Mouse (Mus musculus) midbrain, embryonic 16.5 days (tissue): ENCODE results near the gene Tmem114. TPM values are rescaled to one million over a fixed set of nuclear protein-coding genes. Genes with fewer than 3 reads are reported as not detected.
A peak's percentile ranks its signal among the peaks of the same experiment; 100 is the strongest.

ENCODE experiments used
- ATAC-seq: fragments of 200-750 bp; cut with Nextera tagmentation; 2 replicates; pipeline ENCODE4 v1.8.0; 2017; ENCODE audit warnings: moderate TSS enrichment
- H3K27ac ChIP-seq: fragments of 300-500 bp; sonication (generic); 2 replicates; pipeline ENCODE4 v1.5.1; 2014; ENCODE audit warnings: mild to moderate bottlenecking, low read length, mixed read lengths
- H3K27me3 ChIP-seq: fragments of 300-500 bp; sonication (generic); 2 replicates; pipeline ENCODE4 v1.6.1; 2014; ENCODE audit warnings: low read depth, low read length, mixed read lengths; ENCODE audit not compliant: control insufficient read depth, insufficient read depth
- H3K36me3 ChIP-seq: fragments of 300-500 bp; sonication (generic); 2 replicates; pipeline ENCODE4 v1.6.1; 2014; ENCODE audit warnings: mild to moderate bottlenecking, low read length, moderate library complexity, mixed read lengths; ENCODE audit not compliant: control insufficient read depth, insufficient read depth
- H3K4me1 ChIP-seq: fragments of 300-500 bp; sonication (generic); 2 replicates; pipeline ENCODE4 v1.6.1; 2014; ENCODE audit warnings: mild to moderate bottlenecking, low read length, mixed read lengths; ENCODE audit not compliant: control insufficient read depth, insufficient read depth
- H3K4me2 ChIP-seq: fragments of 300-500 bp; sonication (generic); 2 replicates; pipeline ENCODE4 v1.6.1; 2014; ENCODE audit warnings: mild to moderate bottlenecking, low read length, mixed read lengths
- H3K4me3 ChIP-seq: fragments of 300-500 bp; sonication (generic); 2 replicates; pipeline ENCODE4 v1.5.1; 2014; ENCODE audit warnings: low read depth, mild to moderate bottlenecking, low read length, moderate library complexity, mixed read lengths
- H3K9ac ChIP-seq: fragments of 300-500 bp; sonication (generic); 2 replicates; pipeline ENCODE4 v1.6.1; 2014; ENCODE audit warnings: low read depth, low read length, mixed read lengths
- H3K9me3 ChIP-seq: fragments of 300-500 bp; sonication (generic); replicated peaks from 2 replicates; pipeline ENCODE4 v1.6.1; 2014; ENCODE audit warnings: mild to moderate bottlenecking, low read length, mixed read lengths; ENCODE audit not compliant: control insufficient read depth, poor library complexity, severe bottlenecking
- WGBS: fragments of 180-500 bp; shearing (Covaris S2); extraction: QIAGEN DNeasy Blood & Tissue Kit; methylation state at CpG from one replicate; pipeline ENCODE4 v1.1.7; 2014; 5-methylcytosine and 5-hydroxymethylcytosine counted together
- polyA plus RNA-seq: library from polyadenylated mRNA; unstranded; fragments of >200 nt; fragmentation: Nextera tagmentation; extraction: Ambion mirVana; gene quantifications from 2 replicates; pipeline ENCODE4 v1.2.1, GENCODE M21; 2015

Tmem114 gene
- polyA plus RNA-seq: 0.48 and 1.1 TPM in 2 replicates

GRCm38 (mm10) chr16:8424971-8425330 lies at the start of gene Tmem114:
Tmem114 (minus strand) TSS chr16:8425136.
- ATAC-seq: no peak
- 1% methylated on average over 16 of the region's 16 CpGs for WGBS
- peak within 1 kb of the TSS; percentile 88 for H3K4me2 ChIP-seq
- H3K36me3 ChIP-seq: no peaks in the 10 kb centered on the region
- H3K27me3 ChIP-seq: peaks cover 33% of the 10 kb centered on the region
- no peak within 1 kb of the TSS for H3K27ac ChIP-seq
- peaks cover 5% of the 10 kb centered on the region; the same call in 1 of the 2 replicates for H3K4me1 ChIP-seq
- peak within 1 kb of the TSS; percentile 58 for H3K9ac ChIP-seq
- no peaks in the 10 kb centered on the region for H3K9me3 ChIP-seq
- peak within 1 kb of the TSS; percentile 46 for H3K4me3 ChIP-seq

- Histone ChIP-seq H3K27me3 (peaks cover 11% of the 10 kb centered on the region; the same call in 1 of the 2 replicates), H3K4me1 (peaks cover 8% of the 10 kb centered on the region), H3K4me2 (peak within 1 kb of the TSS; percentile 72), H3K27ac (peak within 1 kb of the TSS; percentile 84), H3K4me3 (peak within 1 kb of the TSS; percentile 85), H3K9ac (peak within 1 kb of the TSS; percentile 75), H3K9me3 (no peaks in the 10 kb centered on the region), H3K36me3 (0 out of 2 replicates have a peak, but pooled peaks cover 6% of the 10 kb centered on the region)
- under 1% methylated on average over 48 of the region's 48 CpGs for WGBS
- ATAC-seq: peak; percentile 98
These were observed 45.9 kb upstream of the Tmem114 start, which contains the start of gene Mettl22 for GRCm38 (mm10) chr16:8470603-8471481. Mettl22 (plus strand) TSS chr16:8470788.

- no peak overlapping the region; the same call in 1 of the 2 replicates for H3K9ac ChIP-seq
- peak overlapping the region; percentile 85 for H3K4me3 ChIP-seq
- no peak overlapping the region for H3K27ac ChIP-seq
- 84% methylated on average over 2 of the region's 2 CpGs for WGBS
- no peaks in the 10 kb centered on the region for H3K9me3 ChIP-seq
- peak overlapping the region; percentile 72 for H3K4me2 ChIP-seq
- 0 out of 2 replicates have a peak, but pooled peaks cover 6% of the 10 kb centered on the region for H3K36me3 ChIP-seq
- peaks cover 11% of the 10 kb centered on the region; the same call in 1 of the 2 replicates for H3K27me3 ChIP-seq
- ATAC-seq: peak; percentile 77
- H3K4me1 ChIP-seq: peaks cover 8% of the 10 kb centered on the region
These were observed 45.2 kb upstream of the Tmem114 start for GRCm38 (mm10) chr16:8470132-8470531.

GRCm38 (mm10) chr16:8459098-8459497 lies 34.2 kb upstream of the Tmem114 start:
- H3K27me3 ChIP-seq: no peaks in the 10 kb centered on the region
- H3K9me3 ChIP-seq: no peaks in the 10 kb centered on the region
- H3K4me1 ChIP-seq: peaks cover 6% of the 10 kb centered on the region; the same call in 1 of the 2 replicates
- no peak overlapping the region for H3K9ac ChIP-seq
- 33% methylated on average over 6 of the region's 6 CpGs for WGBS
- H3K36me3 ChIP-seq: no peaks in the 10 kb centered on the region
- no peak overlapping the region for H3K4me3 ChIP-seq
- H3K4me2 ChIP-seq: no peak overlapping the region
- ATAC-seq: no peak
- no peak overlapping the region for H3K27ac ChIP-seq

GRCm38 (mm10) chr16:8458391-8458790 lies 33.5 kb upstream of the Tmem114 start:
- Histone ChIP-seq H3K4me1 (peaks cover 6% of the 10 kb centered on the region; the same call in 1 of the 2 replicates), H3K4me2 (no peak overlapping the region), H3K27me3 (no peaks in the 10 kb centered on the region), H3K4me3 (no peak overlapping the region), H3K36me3 (no peaks in the 10 kb centered on the region), H3K27ac (no peak overlapping the region), H3K9me3 (no peaks in the 10 kb centered on the region), H3K9ac (no peak overlapping the region)
- 93% methylated on average over 4 of the region's 4 CpGs for WGBS
- ATAC-seq: no peak

GRCm38 (mm10) chr16:8455221-8455620 lies 30.3 kb upstream of the Tmem114 start:
- Histone ChIP-seq H3K36me3 (no peaks in the 10 kb centered on the region), H3K4me1 (peaks cover 6% of the 10 kb centered on the region; the same call in 1 of the 2 replicates), H3K9me3 (no peaks in the 10 kb centered on the region), H3K27me3 (no peaks in the 10 kb centered on the region), H3K4me3 (no peak overlapping the region), H3K27ac (0 out of 2 replicates have a peak overlapping the region, but pooled peaks have one; percentile 10), H3K9ac (no peak overlapping the region), H3K4me2 (no peak overlapping the region)
- 57% methylated on average over 2 of the region's 2 CpGs for WGBS
- ATAC-seq: peak; percentile 48

- no peak overlapping the region for H3K4me2 ChIP-seq
- no peak overlapping the region for H3K9ac ChIP-seq
- no peaks in the 10 kb centered on the region for H3K9me3 ChIP-seq
- 98% methylated on average over 2 of the region's 2 CpGs for WGBS
- H3K4me3 ChIP-seq: no peak overlapping the region
- no peaks in the 10 kb centered on the region for H3K27me3 ChIP-seq
- peaks cover 6% of the 10 kb centered on the region; the same call in 1 of the 2 replicates for H3K4me1 ChIP-seq
- H3K36me3 ChIP-seq: no peaks in the 10 kb centered on the region
- no peak overlapping the region for H3K27ac ChIP-seq
- no peak for ATAC-seq
These were observed 28.4 kb upstream of the Tmem114 start for GRCm38 (mm10) chr16:8453301-8453700.

GRCm38 (mm10) chr16:8446256-8446655 lies 21.3 kb upstream of the Tmem114 start:
- no peak for ATAC-seq
- 92% methylated on average over 6 of the region's 6 CpGs for WGBS
- Histone ChIP-seq H3K4me3 (no peak overlapping the region), H3K9me3 (no peaks in the 10 kb centered on the region), H3K4me2 (no peak overlapping the region), H3K27ac (no peak overlapping the region), H3K27me3 (no peaks in the 10 kb centered on the region), H3K36me3 (no peaks in the 10 kb centered on the region), H3K4me1 (no peaks in the 10 kb centered on the region), H3K9ac (no peak overlapping the region)

GRCm38 (mm10) chr16:8444911-8445310 lies 20.0 kb upstream of the Tmem114 start:
- Histone ChIP-seq H3K27ac (no peak overlapping the region), H3K4me2 (no peak overlapping the region), H3K4me3 (no peak overlapping the region), H3K9ac (no peak overlapping the region), H3K27me3 (no peaks in the 10 kb centered on the region), H3K36me3 (no peaks in the 10 kb centered on the region), H3K4me1 (no peaks in the 10 kb centered on the region), H3K9me3 (no peaks in the 10 kb centered on the region)
- 83% methylated on average over 7 of the region's 7 CpGs for WGBS
- ATAC-seq: no peak
